Mouse (Mus musculus) kidney, embryonic 14.5 days (tissue): ENCODE data around the gene Hspa1a. TPM values are rescaled to one million over a fixed set of nuclear protein-coding genes. Genes with fewer than 3 reads are reported as not detected.
"Not testable (repeated sequence)": the region's sequence is repeated elsewhere in the genome, so short reads cannot be mapped to it uniquely, and the experiment has no call there.

Experiments
- ATAC-seq: fragments of 200-750 bp; cut with Nextera tagmentation; 2 replicates; pipeline ENCODE4 v1.8.0; 2017; ENCODE audit warnings: moderate number of reproducible peaks, mild to moderate bottlenecking, moderate TSS enrichment, moderate library complexity; ENCODE audit not compliant: low FRiP score, low TSS enrichment
- H3K27ac ChIP-seq: fragments of 300-500 bp; sonication (generic); 2 replicates; pipeline ENCODE4 v1.5.1; 2014; ENCODE audit warnings: low read depth, mild to moderate bottlenecking, low read length, moderate library complexity, mixed read lengths
- H3K27me3 ChIP-seq: fragments of 300-500 bp; sonication (generic); 2 replicates; pipeline ENCODE4 v1.6.1; 2014; ENCODE audit warnings: mild to moderate bottlenecking, low read length; ENCODE audit not compliant: control insufficient read depth, insufficient read depth
- H3K36me3 ChIP-seq: fragments of 300-500 bp; sonication (generic); 2 replicates; pipeline ENCODE4 v1.6.1; 2014; ENCODE audit warnings: low read length, mixed read lengths; ENCODE audit not compliant: control insufficient read depth, insufficient read depth
- H3K4me1 ChIP-seq: fragments of 300-500 bp; sonication (generic); 2 replicates; pipeline ENCODE4 v1.6.1; 2014; ENCODE audit warnings: low read length, mixed read lengths; ENCODE audit not compliant: control insufficient read depth, insufficient read depth
- H3K4me2 ChIP-seq: fragments of 300-500 bp; sonication (generic); replicated peaks from 2 replicates; pipeline ENCODE4 v1.6.1; 2014; ENCODE audit warnings: low read depth, mild to moderate bottlenecking, low read length
- H3K4me3 ChIP-seq: fragments of 300-500 bp; sonication (generic); 2 replicates; pipeline ENCODE4 v1.5.1; 2014; ENCODE audit warnings: mild to moderate bottlenecking, low read length
- H3K9ac ChIP-seq: fragments of 300-500 bp; sonication (generic); 2 replicates; pipeline ENCODE4 v1.6.1; 2014; ENCODE audit warnings: low read depth, mild to moderate bottlenecking, low read length, moderate library complexity
- H3K9me3 ChIP-seq: fragments of 300-500 bp; sonication (generic); 2 replicates; pipeline ENCODE4 v1.6.1; 2016; ENCODE audit warnings: low read length; ENCODE audit not compliant: control insufficient read depth
- WGBS: fragments of 180-500 bp; shearing (Covaris S2); extraction: QIAGEN DNeasy Blood & Tissue Kit; methylation state at CpG from one replicate; pipeline ENCODE4 v1.1.7; 2014; 5-methylcytosine and 5-hydroxymethylcytosine counted together
- polyA plus RNA-seq: library from polyadenylated mRNA; unstranded; fragments of >200 nt; fragmentation: Nextera tagmentation; extraction: Ambion mirVana; gene quantifications from 2 replicates; pipeline ENCODE4 v1.2.1, GENCODE M21; 2014

Hspa1a gene
- polyA plus RNA-seq, 1 experiment from 2014 or later, result 4.3 TPM

DNA sequence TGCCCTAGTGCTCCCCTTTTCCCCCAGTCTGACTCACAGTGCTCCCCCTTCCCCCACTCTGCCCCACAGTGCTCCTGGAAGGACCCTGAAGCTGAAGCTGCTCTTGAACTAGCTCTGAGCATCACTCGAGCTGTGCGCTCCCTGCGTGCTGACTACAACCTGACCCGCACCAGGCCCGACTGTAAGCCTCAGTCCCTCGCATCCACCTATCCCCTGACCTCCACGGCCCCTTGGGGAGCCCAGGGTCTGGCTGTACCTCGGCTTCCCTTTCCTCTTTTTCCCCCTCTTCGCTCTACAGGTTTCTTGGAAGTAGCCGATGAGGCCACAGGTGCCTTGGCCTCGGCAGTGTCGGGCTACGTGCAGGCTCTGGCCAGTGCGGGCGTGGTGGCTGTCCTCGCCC lies 43.3 kb upstream of the Hspa1a start:
- no peak for ATAC-seq
- Histone ChIP-seq H3K4me3 (no peak overlapping the region), H3K9me3 (no peaks in the 10 kb centered on the region), H3K27me3 (no peaks in the 10 kb centered on the region), H3K4me1 (no peaks in the 10 kb centered on the region), H3K9ac (no peak overlapping the region), H3K36me3 (peaks cover 62% of the 10 kb centered on the region), H3K4me2 (no peak overlapping the region), H3K27ac (no peak overlapping the region)
- 91% methylated on average over 16 of the region's 16 CpGs for WGBS

DNA sequence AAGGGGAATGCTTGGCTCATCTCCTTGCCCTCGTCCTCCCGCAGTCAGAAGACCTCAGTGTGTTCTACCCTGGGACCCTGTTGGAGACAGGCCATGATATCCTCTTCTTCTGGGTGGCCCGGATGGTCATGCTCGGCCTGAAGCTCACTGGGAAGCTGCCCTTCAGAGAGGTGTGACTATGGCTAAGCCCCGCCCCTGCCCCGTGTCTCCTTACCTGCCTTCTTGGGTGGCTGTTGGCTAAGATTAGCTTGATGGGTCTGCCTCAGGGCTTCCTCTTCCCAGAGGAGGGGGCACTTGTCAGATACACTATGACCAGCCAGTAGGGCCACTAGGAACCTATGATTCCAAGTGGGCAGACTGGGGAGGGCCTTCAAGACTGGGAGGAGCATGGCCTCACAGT lies 41.3 kb upstream of the Hspa1a start:
- Histone ChIP-seq H3K4me1 (no peaks in the 10 kb centered on the region), H3K4me3 (no peak overlapping the region), H3K27me3 (no peaks in the 10 kb centered on the region), H3K9me3 (no peaks in the 10 kb centered on the region), H3K36me3 (peaks cover 81% of the 10 kb centered on the region), H3K4me2 (no peak overlapping the region), H3K9ac (no peak overlapping the region), H3K27ac (no peak overlapping the region)
- ATAC-seq, result no peak
- 77% methylated on average over 6 of the region's 6 CpGs for WGBS

DNA sequence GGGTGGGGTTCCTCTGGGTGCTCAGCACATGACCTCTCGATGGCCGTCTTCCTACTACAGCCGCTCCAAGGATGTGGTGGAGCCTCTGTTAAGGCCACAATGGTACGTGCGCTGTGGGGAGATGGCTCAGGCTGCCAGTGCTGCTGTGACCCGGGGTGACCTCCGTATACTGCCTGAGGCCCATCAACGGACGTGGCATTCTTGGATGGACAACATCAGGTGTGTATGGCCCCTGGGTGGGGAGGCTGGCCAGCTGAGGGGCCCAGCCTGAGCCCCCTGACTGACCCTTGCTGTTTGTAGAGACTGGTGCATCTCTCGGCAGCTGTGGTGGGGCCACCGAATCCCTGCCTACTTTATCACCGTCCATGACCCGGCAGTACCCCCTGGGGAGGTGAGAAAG lies 40.5 kb upstream of the Hspa1a start:
- no peaks in the 10 kb centered on the region for H3K9me3 ChIP-seq
- 83% methylated on average over 13 of the region's 13 CpGs for WGBS
- no peak overlapping the region for H3K27ac ChIP-seq
- no peak overlapping the region for H3K4me2 ChIP-seq
- H3K9ac ChIP-seq, result no peak overlapping the region
- H3K4me3 ChIP-seq, result no peak overlapping the region
- ATAC-seq, result no peak
- no peaks in the 10 kb centered on the region for H3K27me3 ChIP-seq
- H3K36me3 ChIP-seq, result peaks cover 89% of the 10 kb centered on the region
- no peaks in the 10 kb centered on the region for H3K4me1 ChIP-seq

DNA sequence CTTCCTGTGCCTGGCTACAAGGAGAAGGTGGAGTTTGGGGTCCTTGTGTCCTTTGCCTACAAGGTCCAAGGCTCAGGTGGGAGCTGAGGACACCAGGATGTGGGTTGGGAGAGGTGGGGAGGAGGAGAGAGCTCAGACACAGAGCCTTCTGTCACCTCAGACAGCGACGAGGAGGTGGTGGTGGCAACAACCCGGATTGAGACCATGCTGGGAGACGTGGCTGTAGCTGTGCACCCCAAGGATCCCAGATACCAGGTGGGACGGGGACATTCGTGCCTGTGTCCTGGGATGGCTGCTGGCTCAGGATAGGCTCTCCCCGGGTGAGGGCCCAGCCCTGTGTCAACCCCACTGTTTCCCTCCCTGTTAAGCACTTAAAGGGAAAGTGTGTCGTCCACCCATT lies 39.5 kb upstream of the Hspa1a start:
- H3K4me3 ChIP-seq, result no peak overlapping the region
- 97% methylated on average over 8 of the region's 8 CpGs for WGBS
- H3K27ac ChIP-seq, result no peak overlapping the region
- H3K9ac ChIP-seq, result no peak overlapping the region
- no peak overlapping the region for H3K4me2 ChIP-seq
- peaks cover 98% of the 10 kb centered on the region for H3K36me3 ChIP-seq
- ATAC-seq, result no peak
- H3K9me3 ChIP-seq, result no peaks in the 10 kb centered on the region
- no peaks in the 10 kb centered on the region for H3K27me3 ChIP-seq
- no peaks in the 10 kb centered on the region for H3K4me1 ChIP-seq

- peaks cover 94% of the 10 kb centered on the region for H3K36me3 ChIP-seq
- no peak for ATAC-seq
- H3K27me3 ChIP-seq, result no peaks in the 10 kb centered on the region
- no peaks in the 10 kb centered on the region for H3K9me3 ChIP-seq
- no peak overlapping the region for H3K27ac ChIP-seq
- H3K4me2 ChIP-seq, result no peak overlapping the region
- no peaks in the 10 kb centered on the region for H3K4me1 ChIP-seq
- WGBS, result 85% methylated on average over 7 of the region's 7 CpGs
- no peak overlapping the region for H3K4me3 ChIP-seq
- H3K9ac ChIP-seq, result no peak overlapping the region
Measured at GRCm38 (mm10) chr17:35009586-35009985, 37.6 kb upstream of the Hspa1a start.

DNA sequence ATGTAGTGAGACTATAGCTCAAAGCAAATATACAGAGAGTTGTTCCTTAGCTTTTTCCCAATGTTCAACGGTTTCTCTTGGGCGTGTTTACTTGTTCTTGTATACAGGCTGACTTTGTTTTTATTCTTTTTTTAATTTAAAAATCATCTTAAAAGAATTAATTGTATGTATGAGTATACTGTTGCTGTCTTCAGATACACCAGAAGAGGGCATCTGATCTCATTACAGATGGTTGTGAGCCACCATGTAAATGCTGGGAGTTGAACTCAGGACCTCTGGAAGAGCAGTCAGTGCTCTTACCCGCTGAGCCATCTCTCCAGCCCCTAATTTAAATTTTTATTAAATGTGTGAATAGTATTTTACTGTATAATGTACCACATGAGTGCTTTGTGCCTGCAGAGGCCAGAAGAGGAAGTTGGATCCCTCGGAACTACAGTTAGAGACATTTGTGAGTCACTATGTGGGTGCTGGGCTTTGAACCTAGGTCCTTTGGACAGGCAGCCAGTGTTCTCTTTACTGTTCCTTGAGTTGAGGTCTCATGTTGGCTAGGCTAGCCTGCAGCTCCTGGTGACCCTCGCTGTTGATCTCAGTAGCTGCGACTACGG lies 35.5 kb upstream of the Hspa1a start:
- 97% methylated on average over 7 of the region's 7 CpGs for WGBS
- no peak overlapping the region for H3K4me3 ChIP-seq
- ATAC-seq, result no peak
- H3K9ac ChIP-seq, result no peak overlapping the region
- no peak overlapping the region for H3K4me2 ChIP-seq
- peaks cover 80% of the 10 kb centered on the region for H3K36me3 ChIP-seq
- H3K27me3 ChIP-seq, result no peaks in the 10 kb centered on the region
- H3K9me3 ChIP-seq, result no peaks in the 10 kb centered on the region
- H3K4me1 ChIP-seq, result peaks cover 11% of the 10 kb centered on the region
- no peak overlapping the region for H3K27ac ChIP-seq

DNA sequence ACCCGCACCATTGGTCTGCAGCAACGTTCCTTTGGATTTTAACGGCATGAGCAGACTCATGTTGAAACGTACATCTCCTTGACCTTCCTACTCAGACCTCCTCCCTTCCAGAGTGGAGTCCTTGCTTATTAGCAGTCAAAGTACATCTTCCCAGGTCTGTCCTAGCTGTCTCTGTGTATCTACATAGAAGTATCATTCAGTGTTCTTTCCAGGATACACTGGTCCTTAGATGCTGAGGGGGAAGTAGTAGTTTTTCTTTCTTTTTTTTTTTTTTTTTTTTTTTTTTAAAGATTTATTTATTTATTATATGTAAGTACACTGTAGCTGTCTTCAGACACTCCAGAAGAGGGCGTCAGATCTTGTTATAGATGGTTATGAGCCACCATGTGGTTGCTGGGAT lies 33.9 kb upstream of the Hspa1a start:
- Histone ChIP-seq H3K36me3 (peaks cover 64% of the 10 kb centered on the region), H3K4me1 (peaks cover 15% of the 10 kb centered on the region)
- H3K4me3 ChIP-seq, H3K4me2 ChIP-seq, H3K27me3 ChIP-seq, H3K27ac ChIP-seq, H3K9ac ChIP-seq, ATAC-seq, H3K9me3 ChIP-seq: not testable (repeated sequence)
- 92% methylated on average over 4 of the region's 5 CpGs for WGBS

DNA sequence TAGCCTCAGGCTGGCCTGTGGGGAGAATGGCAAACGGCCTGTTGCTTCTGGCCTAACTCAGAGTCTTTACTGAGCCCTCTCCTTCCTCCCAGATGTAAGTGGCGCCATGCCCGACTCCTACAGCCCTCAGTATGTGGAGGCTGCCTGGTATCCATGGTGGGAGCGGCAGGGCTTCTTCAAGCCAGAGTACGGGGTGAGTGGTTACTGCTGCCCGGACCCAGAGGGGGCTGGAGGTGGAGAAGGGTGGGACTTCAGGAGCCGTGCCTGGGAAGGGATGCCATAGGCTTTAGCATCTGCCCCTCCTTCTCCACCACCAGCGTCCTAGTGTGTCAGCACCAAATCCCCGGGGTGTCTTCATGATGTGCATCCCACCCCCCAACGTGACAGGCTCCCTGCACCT lies 33.2 kb upstream of the Hspa1a start:
- Histone ChIP-seq H3K4me1 (peaks cover 15% of the 10 kb centered on the region), H3K36me3 (peaks cover 57% of the 10 kb centered on the region), H3K4me2 (no peak overlapping the region), H3K27ac (no peak overlapping the region), H3K4me3 (no peak overlapping the region), H3K9me3 (no peaks in the 10 kb centered on the region), H3K27me3 (no peaks in the 10 kb centered on the region), H3K9ac (no peak overlapping the region)
- ATAC-seq, result no peak
- WGBS, result 97% methylated on average over 10 of the region's 10 CpGs

- peaks cover 24% of the 10 kb centered on the region for H3K4me1 ChIP-seq
- H3K27ac ChIP-seq, result no peak overlapping the region
- WGBS, result 94% methylated on average over 17 of the region's 17 CpGs
- no peak overlapping the region for H3K4me2 ChIP-seq
- no peaks in the 10 kb centered on the region for H3K27me3 ChIP-seq
- H3K4me3 ChIP-seq, result no peak overlapping the region
- H3K36me3 ChIP-seq, result peaks cover 49% of the 10 kb centered on the region
- no peak for ATAC-seq
- no peak overlapping the region for H3K9ac ChIP-seq
- H3K9me3 ChIP-seq, result no peaks in the 10 kb centered on the region
Measured at GRCm38 (mm10) chr17:35004075-35004717, 32.2 kb upstream of the Hspa1a start.
